Mouse (Mus musculus) right cerebral cortex, postnatal 10 days (tissue): ENCODE results near the gene Ddx11.
A peak's percentile ranks its signal among the peaks of the same experiment; 100 is the strongest.

ENCODE experiments used
- DNase-seq, 2 experiments: peaks; one replicate each; pipeline ENCODE4 v3.0.0; 2021; ENCODE audit warnings: low spot score in 2 of 2

Ddx11 gene

DNA sequence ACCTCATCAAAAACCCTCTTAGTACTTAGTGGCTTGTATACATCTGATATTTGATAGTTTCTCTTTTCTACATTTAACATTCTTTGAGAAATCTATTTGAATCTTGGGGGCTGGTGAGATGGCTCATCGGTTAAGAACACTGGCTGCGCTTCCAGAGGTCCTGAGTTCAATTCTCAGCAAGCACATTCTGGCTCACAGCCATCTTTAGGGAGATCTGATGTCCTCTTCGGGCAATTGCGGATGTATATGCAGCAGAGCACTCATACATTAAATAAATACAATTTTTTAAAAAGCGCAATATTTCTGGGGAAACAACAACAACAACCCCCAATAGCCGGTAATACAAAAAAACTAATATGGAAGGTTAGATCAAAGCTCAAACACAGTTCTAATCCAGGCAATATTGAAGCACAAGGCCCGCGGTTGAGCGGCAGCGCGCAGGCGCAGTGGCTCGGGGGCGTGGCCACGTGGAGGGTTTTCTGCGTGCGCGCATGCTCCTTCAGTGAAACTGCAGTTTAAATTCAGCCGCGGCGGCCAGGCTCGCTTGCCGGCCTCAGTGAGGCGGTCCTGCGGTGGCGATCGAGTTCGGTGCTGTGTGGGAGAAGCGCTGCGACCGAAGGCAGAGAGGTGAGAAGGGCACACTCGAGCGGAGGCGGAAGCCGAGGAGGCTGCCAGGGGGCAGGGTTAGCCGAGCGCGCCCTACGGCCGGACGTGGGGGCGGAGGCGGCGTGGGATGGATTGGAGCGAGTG is at the start of gene Ddx11:
Gene Ddx11 (plus strand): TSS at position 455 of the 750 bp plus-strand sequence.
- DNase-seq = peak; percentile 93 to 96

DNA sequence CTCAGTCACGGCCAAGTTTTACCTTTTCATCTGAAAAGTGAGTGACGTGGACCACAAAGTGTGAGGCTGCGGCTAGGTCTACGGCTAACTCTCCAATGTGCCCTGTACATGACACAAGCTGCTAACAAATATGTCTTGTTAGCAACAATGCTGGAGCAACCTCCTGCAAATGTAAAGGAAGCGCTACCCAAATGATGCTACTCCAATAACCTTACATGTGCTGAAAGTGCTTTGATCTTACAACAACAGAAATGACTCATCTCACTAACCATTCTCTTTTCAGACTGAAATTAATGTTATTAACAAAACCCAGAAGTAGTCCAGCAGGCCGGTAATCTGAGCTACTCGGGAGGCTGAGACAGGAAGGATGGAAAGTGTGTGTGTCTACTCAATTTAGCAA is 49.3 kb upstream of the Ddx11 start:
- no peak for DNase-seq

DNA sequence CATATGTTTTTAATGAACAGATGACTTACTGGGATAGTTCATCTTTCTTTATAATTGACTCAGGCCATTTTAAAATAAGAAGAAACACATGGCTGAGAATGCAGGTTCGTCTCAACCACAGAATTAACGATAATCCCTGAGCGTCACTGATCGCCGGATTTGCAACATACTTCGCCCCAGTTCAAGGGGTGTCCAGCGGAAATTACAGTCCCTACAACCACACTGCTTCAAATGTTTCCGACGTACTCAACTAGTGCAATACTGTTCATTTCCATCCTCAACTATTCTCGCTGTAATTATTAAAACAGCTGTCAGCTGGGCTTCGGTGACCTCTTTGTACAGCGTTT is 47.5 kb upstream of the Ddx11 start:
- no peak for DNase-seq

DNA sequence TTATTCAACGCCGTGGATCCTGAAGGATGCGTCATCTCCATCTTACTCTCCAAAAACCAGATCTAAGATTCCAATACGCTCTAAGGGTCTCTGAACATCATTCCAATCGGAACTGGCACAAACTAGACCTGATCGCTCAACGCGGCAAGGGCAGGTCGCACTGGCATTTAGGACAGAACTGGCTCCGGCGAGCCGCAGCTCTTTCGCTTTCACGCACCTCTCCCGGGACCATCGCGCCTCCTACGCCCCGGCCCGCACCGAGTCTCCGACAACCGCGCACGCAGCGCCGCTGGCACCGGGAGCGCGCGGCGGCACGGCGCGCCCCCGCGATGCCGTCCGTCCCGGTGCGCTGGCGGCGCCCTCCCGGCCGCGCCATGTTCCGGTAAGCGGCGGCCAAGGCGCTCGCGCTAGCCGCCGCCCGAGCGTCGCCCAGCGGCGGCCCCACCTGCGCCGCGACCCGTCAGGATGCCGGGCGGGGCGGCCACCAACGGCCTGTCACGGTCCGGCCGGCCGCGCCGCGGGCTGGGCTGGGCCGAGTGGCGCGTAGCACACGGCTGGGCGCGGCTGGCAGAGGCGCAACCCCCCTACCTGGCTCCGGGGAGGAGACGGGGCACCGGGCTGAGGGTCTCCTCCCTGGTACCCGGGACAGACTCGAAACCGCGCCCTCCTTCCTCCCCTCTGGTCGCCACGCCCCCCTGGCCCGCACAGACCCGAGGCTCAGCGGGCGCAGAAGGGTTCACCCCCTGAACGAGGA is 47.0 kb upstream of the Ddx11 start:
- DNase-seq = peak; percentile 56 to 65

DNA sequence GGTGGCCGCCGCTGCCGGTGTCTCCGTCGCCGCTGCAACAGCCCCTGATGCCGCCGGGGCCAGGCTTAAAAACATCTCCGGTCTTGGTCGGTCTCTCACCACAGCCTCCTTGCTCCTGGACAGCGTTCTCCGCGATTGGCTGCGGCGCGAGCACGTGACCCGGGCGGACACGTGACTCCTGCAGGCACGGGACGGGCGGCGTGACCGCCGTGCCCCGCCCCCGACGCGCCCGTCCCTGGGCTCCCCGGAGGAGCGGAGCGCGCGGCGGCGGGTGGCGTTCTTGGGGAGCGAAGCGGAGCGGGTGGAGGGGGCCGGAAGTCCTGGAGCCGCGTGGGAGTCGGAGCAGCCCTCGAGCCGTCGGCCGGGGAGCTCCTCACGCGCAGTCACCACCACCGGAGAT is 46.4 kb upstream of the Ddx11 start, which contains the start of gene Ankrd12:
Gene Ankrd12 (minus strand): TSS at position 156 of the 400 bp plus-strand sequence.
- DNase-seq = peak; percentile 97 to 98

DNA sequence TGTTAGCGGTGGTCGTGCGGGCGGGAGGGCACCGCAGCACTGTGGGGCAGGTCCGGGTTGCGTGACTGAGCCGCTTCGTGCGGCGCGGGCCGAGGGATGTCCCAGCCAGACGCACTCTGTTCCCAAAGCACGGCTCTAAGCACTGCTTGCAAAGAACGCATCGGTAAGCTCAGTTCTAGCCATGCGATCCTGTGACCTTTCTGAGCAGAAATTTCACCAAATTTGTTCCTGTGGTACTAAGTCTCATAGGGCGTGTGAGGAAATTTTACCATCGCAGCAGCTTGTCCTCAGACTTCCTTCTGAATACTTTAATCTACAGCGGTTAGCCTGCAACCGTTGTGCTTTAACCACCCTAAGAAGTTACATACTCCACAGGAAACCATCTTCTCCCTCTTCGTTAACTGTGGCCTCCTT is 45.9 kb upstream of the Ddx11 start:
- peak in 1 of 2 experiments; percentile 12 for DNase-seq

DNA sequence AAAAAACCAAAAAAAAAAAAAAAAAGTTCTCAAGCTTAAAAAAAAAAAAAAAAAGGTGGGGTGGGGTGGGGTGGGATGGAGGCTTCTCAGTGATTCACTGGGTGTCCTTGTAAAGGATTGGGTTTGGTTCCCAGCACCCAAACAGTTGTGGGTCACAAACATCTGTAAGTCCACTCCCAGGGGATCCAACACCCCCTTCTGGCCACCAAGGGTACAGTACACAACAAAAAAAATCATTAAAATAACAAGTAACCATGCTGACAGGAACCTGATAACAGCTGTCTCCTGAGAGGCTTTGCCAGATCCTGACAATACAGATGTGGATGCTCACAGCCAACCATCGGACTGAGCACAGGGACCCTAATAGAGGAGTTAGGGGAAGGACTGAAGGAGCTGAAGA is 38.8 kb upstream of the Ddx11 start:
- no peak for DNase-seq

DNA sequence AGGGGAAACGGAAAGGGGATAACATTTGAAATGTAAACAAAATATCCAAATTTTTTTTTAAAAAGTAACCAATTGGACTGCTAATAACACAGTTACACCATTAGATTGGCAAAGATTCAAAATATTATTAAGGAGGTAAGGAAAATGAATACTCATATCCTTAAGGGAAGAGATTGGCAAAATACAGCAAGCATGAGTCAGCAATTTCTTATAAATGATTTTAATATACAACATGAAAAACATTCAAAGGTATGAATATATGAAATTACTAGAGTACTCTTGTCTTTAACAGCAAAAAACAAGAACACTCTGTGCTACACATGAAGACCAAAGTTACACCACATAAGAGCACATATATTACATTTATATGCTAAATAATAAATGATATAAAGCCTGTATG is 38.3 kb upstream of the Ddx11 start:
- DNase-seq = no peak

DNA sequence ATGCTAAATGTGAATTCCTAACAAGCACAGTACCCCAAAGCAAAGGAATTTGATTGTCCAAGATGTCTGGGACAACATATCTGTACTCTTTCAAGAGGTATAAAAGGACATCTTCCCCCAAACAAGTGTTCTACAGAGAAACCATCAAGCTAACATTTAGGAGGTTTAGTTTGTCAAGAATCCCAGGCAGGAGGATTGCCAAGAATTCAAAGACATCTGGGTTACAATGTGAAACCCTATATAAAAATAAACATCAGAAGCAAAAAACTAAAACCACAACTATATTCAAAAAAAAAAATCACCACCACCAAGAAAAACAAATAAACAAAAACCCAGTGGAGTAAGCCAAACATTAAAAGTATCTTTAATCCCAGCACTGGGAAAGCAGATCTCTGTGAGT is 33.1 kb upstream of the Ddx11 start:
- DNase-seq = no peak

DNA sequence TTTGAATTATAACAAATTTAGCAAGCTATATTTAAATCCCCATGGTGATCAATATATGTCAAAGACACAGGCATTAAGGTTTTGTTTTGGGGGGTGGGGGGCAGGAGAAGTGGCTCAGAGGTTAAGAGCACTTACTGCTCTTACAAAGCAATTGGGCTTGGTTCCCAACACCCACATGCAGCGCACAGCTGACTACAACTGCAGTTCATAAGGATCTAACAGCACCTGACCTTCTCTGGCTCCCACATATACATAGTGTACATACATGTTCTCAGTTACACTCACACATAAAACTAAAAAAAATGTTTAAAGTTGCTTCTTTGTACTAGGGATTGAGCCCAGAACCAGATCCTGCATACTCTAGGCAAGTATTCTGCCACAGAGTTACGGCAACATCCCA is 31.9 kb upstream of the Ddx11 start:
- DNase-seq = no peak

DNA sequence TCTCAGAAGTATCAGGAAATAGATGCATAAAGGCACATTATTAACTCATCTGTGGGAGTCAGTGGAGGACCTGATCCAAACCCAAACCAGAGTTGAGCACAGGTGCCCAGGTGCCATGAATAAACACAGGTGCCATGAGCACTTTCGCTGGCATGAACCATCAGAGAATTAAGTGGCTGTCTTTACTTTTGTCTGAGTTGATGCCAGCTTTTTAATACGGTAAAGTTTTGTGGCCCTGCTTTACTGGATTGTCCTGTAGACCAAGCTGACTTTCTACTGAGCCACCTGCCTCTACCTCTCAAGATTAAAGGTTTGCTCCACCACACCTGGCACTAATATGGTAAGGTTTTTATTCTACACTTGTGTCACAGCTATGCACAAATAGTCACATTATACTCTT is 31.3 kb upstream of the Ddx11 start:
- DNase-seq = no peak

DNA sequence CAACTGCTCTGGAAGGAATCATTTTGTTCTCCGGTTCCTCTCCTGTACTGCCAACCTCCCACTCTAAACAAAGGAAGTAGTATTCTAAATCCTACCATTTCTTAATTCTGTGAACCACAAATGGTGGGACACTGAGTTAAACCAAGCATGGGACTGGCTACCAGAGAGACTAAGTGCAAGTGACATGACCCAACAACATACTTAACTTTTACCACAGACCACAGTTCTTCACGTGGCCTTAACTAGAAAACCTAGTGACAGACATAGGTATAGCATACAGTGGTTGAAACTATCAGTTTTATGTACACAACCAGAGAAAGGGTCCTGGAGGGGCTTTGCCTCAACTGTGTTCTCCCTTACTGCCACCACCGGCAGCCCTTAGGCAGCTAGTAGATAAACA is 30.7 kb upstream of the Ddx11 start:
- no peak for DNase-seq

DNA sequence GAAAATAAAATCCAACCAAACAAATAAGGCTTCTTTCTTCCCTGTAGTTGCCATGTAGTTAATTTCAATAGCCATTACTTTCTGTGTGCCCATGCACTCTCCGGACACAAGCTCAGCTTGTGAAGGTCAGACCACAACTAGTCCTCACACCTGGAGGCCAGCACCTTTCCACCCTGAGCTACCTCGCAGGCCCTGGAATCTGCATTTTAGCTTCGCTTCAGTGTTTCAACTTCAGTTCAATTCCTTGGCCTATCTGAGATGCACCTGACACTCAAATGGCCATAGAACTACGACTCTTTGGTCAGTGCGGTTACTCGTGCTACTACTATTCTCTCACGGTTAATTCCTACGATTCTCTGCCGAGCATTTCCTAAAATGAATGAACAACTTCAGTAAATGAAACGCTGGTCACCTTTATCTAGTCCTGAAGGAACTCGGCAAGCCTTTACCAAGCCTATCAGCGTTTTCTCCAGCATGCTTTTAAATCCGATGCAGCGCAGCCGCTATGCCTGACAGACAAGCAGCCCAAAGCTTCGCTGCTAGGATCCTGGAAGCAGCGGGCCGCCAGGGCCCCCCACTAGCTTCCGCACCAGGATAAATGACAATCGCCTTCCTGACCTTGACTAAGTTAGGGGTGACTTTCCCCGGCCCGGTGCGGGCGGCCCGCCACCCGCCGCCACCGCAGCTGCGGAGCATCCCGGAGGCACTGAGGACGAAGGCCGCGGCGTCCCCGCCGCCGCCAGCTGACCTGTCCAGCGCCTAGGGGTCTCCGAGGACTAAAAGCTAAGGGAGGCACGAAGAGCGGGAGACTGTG is 22.5 kb upstream of the Ddx11 start:
- DNase-seq = peak in 1 of 2 experiments; percentile 53

DNA sequence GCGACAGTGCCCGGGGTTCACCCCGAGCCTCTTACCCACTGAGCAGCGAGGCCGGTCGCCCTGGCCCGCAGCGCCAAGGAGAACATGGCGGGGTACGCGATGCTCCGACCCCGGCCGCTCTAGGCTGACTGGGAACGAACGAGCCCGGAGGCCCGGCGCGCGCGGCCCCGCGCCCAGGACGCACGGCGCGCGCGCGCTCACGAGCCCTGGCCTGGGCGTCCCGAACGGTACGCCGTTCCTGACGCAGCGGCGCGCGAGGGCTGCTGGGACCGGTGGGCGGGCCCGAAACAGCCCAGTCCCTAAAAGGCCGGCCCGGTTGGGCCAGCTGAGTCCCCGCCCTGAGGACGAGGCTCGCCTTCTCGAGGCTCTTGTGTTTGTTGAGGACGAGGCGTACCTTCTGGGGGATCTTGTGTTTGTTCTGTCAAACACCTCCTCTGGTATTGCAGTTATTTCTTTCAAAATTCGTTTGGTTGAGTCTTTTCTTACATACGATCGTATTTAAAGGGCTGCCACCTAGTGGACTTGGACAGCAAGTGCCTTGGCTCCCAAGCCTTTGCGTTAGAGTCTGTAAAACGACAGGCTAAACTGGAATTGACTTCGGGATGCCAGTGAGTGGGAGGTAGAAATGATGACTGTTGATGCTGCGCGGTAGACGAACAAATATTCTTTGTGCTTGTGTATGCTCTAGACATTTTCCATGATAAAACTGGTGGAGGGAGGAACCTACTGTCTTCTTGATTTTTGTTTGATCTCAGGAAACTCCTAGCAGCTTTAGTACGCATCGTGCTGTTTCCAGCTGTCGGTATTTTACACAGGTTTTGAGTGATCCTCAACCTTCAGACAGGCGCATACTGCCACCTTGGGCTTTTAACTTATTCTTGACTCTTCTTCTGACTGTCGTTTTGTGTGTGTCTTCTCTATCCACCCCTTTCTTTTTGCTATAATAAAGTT is 21.7 kb upstream of the Ddx11 start, which contains the start of gene Ndufv2:
Gene Ndufv2 (minus strand): TSS at position 180 of the 951 bp plus-strand sequence.
- DNase-seq = peak; percentile 94 to 95

DNA sequence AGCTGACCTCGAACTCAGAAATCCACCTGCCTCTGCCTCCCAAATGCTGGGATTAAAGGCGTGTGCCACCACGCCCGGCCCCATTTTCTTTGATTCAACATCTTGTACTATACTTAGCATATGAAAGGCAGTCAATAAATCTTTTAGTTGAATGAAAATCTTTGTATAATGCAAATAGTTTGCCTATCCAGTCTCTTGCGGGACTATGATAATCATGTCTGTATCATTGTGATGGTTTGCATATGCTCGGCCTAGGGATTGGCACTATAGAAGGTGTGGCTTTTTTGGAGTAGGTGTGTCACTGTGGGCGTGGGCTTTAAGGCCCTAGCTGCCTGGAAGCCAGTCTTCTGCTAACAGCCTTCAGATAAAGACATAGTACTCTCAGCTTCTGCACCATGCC is 19.2 kb upstream of the Ddx11 start:
- no peak for DNase-seq

DNA sequence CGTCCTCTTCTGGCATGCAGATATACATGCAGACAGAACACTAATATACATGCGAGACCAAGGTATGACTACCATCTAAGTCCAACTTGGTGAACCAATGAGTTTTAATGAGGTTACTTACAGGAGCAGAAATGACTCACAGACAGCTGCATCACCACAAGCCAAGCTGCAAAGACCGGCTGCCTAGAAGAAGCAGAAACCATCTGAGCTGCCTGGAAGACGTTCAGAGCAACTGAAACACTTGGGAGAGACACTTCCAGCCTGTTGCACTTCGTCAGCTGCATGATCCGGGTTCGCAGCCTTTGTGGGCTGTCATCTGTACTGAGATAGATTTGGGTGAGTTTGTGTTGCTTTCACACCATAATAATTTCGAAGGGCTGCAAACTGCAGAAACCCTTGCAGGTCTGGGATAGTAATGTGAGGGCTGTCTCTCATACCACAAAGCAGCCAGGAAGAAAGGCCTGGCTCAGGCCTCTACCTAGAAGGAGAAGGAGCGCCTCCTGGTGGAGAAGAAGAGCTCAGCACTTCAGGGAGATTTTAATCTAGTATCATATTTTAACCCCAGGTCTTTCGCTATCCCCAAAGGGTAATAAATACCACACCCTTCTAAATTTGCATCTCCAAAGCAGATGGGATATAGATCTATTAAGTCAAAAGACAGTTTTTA is 16.6 kb upstream of the Ddx11 start:
- peak in 1 of 2 experiments; percentile 70 for DNase-seq

DNA sequence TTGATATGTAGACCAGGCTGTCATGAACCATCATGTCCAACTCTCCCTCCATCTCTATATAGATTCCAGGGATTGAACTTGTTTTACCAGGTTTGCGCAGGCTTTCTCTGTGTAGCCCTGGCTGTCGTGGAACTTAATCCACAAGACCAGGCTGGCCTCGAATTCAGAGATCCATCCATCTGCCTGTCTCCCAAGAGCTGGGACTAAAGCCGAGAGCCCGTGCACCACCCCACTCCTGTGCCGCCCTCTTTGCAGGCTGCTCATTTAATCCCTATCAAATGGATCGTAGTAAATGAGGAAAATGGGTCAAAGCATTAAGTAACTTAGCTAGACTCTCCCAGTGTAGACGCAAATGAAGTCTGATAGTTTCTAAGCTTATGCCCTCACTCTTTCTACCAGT is 15.9 kb upstream of the Ddx11 start:
- no peak for DNase-seq

DNA sequence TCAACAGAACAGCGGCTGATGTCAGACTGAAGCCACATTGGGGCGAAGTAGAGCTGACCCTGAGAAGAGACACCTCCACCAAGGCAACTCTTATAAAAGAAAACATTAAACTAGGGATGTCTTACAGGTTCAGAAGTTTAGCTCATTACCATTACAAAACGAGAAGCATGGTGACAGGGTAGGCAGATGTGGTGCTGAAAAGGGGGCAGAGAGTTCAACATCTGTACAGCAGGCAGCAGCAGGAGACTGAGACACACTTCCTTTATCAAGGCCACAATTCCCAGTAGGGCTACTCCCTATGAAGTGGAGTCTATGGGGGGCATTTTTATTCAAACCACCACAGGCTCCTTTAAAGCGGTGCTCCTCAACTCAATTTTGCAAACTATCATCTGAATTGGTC is 15.1 kb upstream of the Ddx11 start:
- DNase-seq = no peak

DNA sequence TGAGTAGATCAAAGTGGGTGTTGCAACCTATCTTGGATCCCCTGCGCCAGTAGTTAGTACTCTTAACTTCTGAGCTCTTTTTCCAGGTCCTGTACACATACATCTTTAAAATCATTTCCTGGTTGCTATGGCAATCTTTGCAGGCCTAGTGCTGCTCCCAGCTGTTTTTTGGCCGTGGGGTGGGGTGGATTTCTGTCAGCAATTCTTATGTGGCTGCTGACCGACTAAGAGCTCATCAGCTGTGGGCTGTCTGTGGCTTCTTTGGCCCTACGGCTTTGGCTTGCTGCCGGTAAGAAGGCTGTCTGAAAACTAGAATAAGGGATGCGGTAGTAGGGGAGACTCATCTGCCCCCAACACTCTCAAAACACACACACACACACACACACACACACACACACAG is 12.6 kb upstream of the Ddx11 start:
- no peak for DNase-seq

DNA sequence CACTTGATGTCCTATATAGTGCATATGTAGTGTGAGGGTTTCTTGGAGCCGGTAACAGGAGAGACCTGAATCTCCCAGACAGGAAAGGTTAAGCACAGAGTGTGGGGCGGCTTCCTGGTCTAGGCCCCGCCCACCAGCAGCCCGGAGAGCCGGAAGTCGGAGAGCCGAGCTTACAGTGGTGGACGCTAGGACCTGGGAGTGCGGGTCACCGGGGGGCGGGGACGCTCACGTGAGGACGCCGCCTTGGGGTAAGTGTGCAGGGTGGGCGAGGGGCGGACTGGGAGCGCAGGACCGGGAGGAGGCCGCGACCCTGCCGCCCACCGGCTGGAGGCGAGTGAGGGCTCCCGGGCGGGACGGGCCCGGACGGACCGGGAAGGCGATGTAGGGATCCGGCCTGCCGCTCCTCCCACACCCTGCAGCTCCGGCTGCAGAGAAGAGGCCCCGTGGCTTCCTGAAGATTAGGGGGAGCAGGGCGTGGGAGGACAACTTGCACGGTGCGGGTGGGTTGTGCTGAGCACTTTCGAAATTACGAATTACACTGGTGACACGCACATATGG is 11.8 kb upstream of the Ddx11 start, which contains the start of gene Washc1:
Gene Washc1 (plus strand): TSS at position 144 of the 558 bp plus-strand sequence.
- peak; percentile 94 for DNase-seq
